Mouse (Mus musculus): ENCODE data around the gene Josd2.

DNA sequence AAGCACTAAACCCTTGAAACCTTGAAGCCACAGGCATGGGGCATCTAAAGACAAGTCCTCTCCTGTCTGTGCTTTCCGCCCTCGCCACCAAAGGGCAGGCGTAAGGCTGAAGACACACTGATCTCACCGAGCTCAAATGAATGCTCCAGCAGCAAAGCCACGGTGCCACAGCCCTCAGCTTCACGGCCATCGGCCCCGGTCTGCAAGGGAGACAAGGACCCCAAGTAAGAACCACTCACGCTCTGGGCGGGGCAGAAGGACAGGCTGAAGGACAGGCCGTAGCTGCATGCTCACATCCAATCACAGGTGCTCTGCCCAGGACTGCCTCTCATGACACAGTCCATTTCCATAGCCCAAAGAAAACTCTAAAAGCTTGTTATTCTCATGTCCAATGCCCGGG, 26.9 kb downstream of the Josd2 start:
- TF ChIP-seq CTCF (IDR thresholded peaks at IDR 0.05; ENCODE audit: low read depth, low read length) (no peak), GATA1 (IDR thresholded peaks at IDR 0.05; ENCODE audit: borderline replicate concordance, low read length) (no peak), POLR2AphosphoS5 (IDR thresholded peaks at IDR 0.05; ENCODE audit: insufficient replicate concordance, low read depth, low read length) (no peak), TAL1 (conservative IDR thresholded peaks at IDR 0.05; ENCODE audit: low read depth, low read length) (no peak)

Measured in G1E (cell line).